Mouse (Mus musculus): ENCODE measurements around the gene Filip1l. TPM values are rescaled to one million over a fixed set of nuclear protein-coding genes. Genes with fewer than 3 reads are reported as not detected.

The Filip1l gene
- polyA plus RNA-seq, 1 experiment from 2014 or later = 29.0 TPM

GRCm38 (mm10) chr16:57317882-57318636 is 34.8 kb upstream of the Filip1l start:
- no peak overlapping the region for H3K9ac ChIP-seq
- peak overlapping the region; percentile 25; the same call in 1 of the 2 replicates for H3K27ac ChIP-seq (ENCODE audit: low read depth)
- DNase-seq (peak; percentile 55), ATAC-seq (ENCODE audit: insufficient read depth) (peak; percentile 64; the same call in 1 of the 2 replicates)
- TF ChIP-seq CTCF (IDR thresholded peaks at IDR 0.05; ENCODE audit: low read depth) = no peak
- no peak overlapping the region for H3K4me3 ChIP-seq (ENCODE audit: low read depth, low read length)
- H3K9me3 ChIP-seq (ENCODE audit: low read depth, low read length) = no peaks in the 10 kb centered on the region
- no peaks in the 10 kb centered on the region for H3K36me3 ChIP-seq (ENCODE audit: insufficient read depth)
- no peaks in the 10 kb centered on the region; the same call in 1 of the 2 replicates for H3K4me1 ChIP-seq (ENCODE audit: insufficient read depth)
- H3K27me3 ChIP-seq (ENCODE audit: insufficient read depth, low read length) = no peaks in the 10 kb centered on the region
- no peak overlapping the region for H3K4me2 ChIP-seq
- WGBS = 12% methylated on average over 13 of the region's 13 CpGs

- Histone ChIP-seq H3K4me3 (ENCODE audit: low read depth, low read length) (no peak overlapping the region), H3K36me3 (ENCODE audit: insufficient read depth) (no peaks in the 10 kb centered on the region), H3K9me3 (ENCODE audit: low read depth, low read length) (no peaks in the 10 kb centered on the region), H3K9ac (no peak overlapping the region), H3K4me2 (no peak overlapping the region), H3K27ac (ENCODE audit: low read depth) (no peak overlapping the region; the same call in 1 of the 2 replicates), H3K4me1 (ENCODE audit: insufficient read depth) (no peaks in the 10 kb centered on the region; the same call in 1 of the 2 replicates), H3K27me3 (ENCODE audit: insufficient read depth, low read length) (no peaks in the 10 kb centered on the region)
- DNase-seq (no peak), ATAC-seq (ENCODE audit: insufficient read depth) (no peak)
- 67% methylated on average over 8 of the region's 8 CpGs for WGBS
- TF ChIP-seq CTCF (IDR thresholded peaks at IDR 0.05; ENCODE audit: low read depth) = no peak
Measured at GRCm38 (mm10) chr16:57318637-57319125, 34.2 kb upstream of the Filip1l start.

GRCm38 (mm10) chr16:57319284-57320124 is 33.4 kb upstream of the Filip1l start:
- ATAC-seq (ENCODE audit: insufficient read depth) = no peak

GRCm38 (mm10) chr16:57326996-57327395 is 25.9 kb upstream of the Filip1l start:
- no peak overlapping the region for H3K4me3 ChIP-seq (ENCODE audit: low read depth, low read length)
- no peak overlapping the region for H3K9ac ChIP-seq
- H3K27ac ChIP-seq (ENCODE audit: low read depth) = no peak overlapping the region
- H3K9me3 ChIP-seq (ENCODE audit: low read depth, low read length) = no peaks in the 10 kb centered on the region
- no peak for TF ChIP-seq CTCF (IDR thresholded peaks at IDR 0.05; ENCODE audit: low read depth)
- H3K4me1 ChIP-seq (ENCODE audit: insufficient read depth) = no peaks in the 10 kb centered on the region
- whole genome bisulfite sequencing = 63% methylated on average over 7 of the region's 7 CpGs
- ATAC-seq (ENCODE audit: insufficient read depth) (no peak), DNase-seq (no peak)
- no peak overlapping the region for H3K4me2 ChIP-seq
- no peaks in the 10 kb centered on the region for H3K27me3 ChIP-seq (ENCODE audit: insufficient read depth, low read length)
- no peaks in the 10 kb centered on the region for H3K36me3 ChIP-seq (ENCODE audit: insufficient read depth)

More at GRCm38 (mm10) chr16:57319284-57320124, 33.4 kb upstream of the Filip1l start:
- Histone ChIP-seq H3K9me3 (ENCODE audit: low read depth, low read length) (no peaks in the 10 kb centered on the region), H3K4me2 (no peak overlapping the region), H3K27ac (ENCODE audit: low read depth) (peak overlapping the region; percentile 27; the same call in 1 of the 2 replicates), H3K9ac (no peak overlapping the region), H3K4me3 (ENCODE audit: low read depth, low read length) (no peak overlapping the region), H3K4me1 (ENCODE audit: insufficient read depth) (no peaks in the 10 kb centered on the region; the same call in 1 of the 2 replicates), H3K27me3 (ENCODE audit: insufficient read depth, low read length) (no peaks in the 10 kb centered on the region), H3K36me3 (ENCODE audit: insufficient read depth) (no peaks in the 10 kb centered on the region)
- 64% methylated on average over 7 of the region's 7 CpGs for WGBS
- TF ChIP-seq CTCF (IDR thresholded peaks at IDR 0.05; ENCODE audit: low read depth) = no peak
- peak; percentile 34 for DNase-seq

- Histone ChIP-seq H3K36me3 (ENCODE audit: insufficient read depth) (no peaks in the 10 kb centered on the region), H3K9me3 (ENCODE audit: low read depth, low read length) (no peaks in the 10 kb centered on the region), H3K4me2 (no peak overlapping the region), H3K4me3 (ENCODE audit: low read depth, low read length) (no peak overlapping the region), H3K27me3 (ENCODE audit: insufficient read depth, low read length) (no peaks in the 10 kb centered on the region), H3K4me1 (ENCODE audit: insufficient read depth) (no peaks in the 10 kb centered on the region), H3K27ac (ENCODE audit: low read depth) (peak overlapping the region; percentile 56; the same call in 1 of the 2 replicates), H3K9ac (no peak overlapping the region)
- ATAC-seq (ENCODE audit: insufficient read depth) (no peak), DNase-seq (no peak)
- 69% methylated on average over 8 of the region's 8 CpGs for WGBS
- TF ChIP-seq CTCF (IDR thresholded peaks at IDR 0.05; ENCODE audit: low read depth) = no peak
Measured at GRCm38 (mm10) chr16:57329028-57329427, 23.9 kb upstream of the Filip1l start.

- Histone ChIP-seq H3K27me3 (ENCODE audit: insufficient read depth, low read length) (no peaks in the 10 kb centered on the region), H3K27ac (ENCODE audit: low read depth) (no peak overlapping the region)
Measured at GRCm38 (mm10) chr16:57330111-57330510, 22.8 kb upstream of the Filip1l start.

GRCm38 (mm10) chr16:57332301-57332700 is 20.6 kb upstream of the Filip1l start:
- no peak for ATAC-seq (ENCODE audit: insufficient read depth)
- no peak for DNase-seq
- no peak for TF ChIP-seq CTCF (IDR thresholded peaks at IDR 0.05; ENCODE audit: low read depth)

More at GRCm38 (mm10) chr16:57330111-57330510, 22.8 kb upstream of the Filip1l start:
- no peaks in the 10 kb centered on the region for H3K36me3 ChIP-seq (ENCODE audit: insufficient read depth)
- no peak overlapping the region for H3K4me3 ChIP-seq (ENCODE audit: low read depth, low read length)
- no peak overlapping the region for H3K4me2 ChIP-seq
- H3K9ac ChIP-seq = no peak overlapping the region
- no peaks in the 10 kb centered on the region for H3K4me1 ChIP-seq (ENCODE audit: insufficient read depth)
- H3K9me3 ChIP-seq (ENCODE audit: low read depth, low read length) = no peaks in the 10 kb centered on the region
- ATAC-seq (ENCODE audit: insufficient read depth) (no peak), DNase-seq (no peak)
- no peak for TF ChIP-seq CTCF (IDR thresholded peaks at IDR 0.05; ENCODE audit: low read depth)
- 73% methylated on average over 2 of the region's 2 CpGs for WGBS

More at GRCm38 (mm10) chr16:57332301-57332700, 20.6 kb upstream of the Filip1l start:
- Histone ChIP-seq H3K9me3 (ENCODE audit: low read depth, low read length) (no peaks in the 10 kb centered on the region), H3K27me3 (ENCODE audit: insufficient read depth, low read length) (no peaks in the 10 kb centered on the region), H3K9ac (no peak overlapping the region), H3K27ac (ENCODE audit: low read depth) (no peak overlapping the region), H3K36me3 (ENCODE audit: insufficient read depth) (no peaks in the 10 kb centered on the region), H3K4me1 (ENCODE audit: insufficient read depth) (no peaks in the 10 kb centered on the region), H3K4me2 (no peak overlapping the region), H3K4me3 (ENCODE audit: low read depth, low read length) (no peak overlapping the region)
- WGBS = 57% methylated on average over 7 of the region's 7 CpGs
